Mouse (Mus musculus) C2C12 (cell line): ENCODE data around the gene Gdpd5.

Experiments used
- CTCF ChIP-seq: IDR thresholded peaks from one replicate; pipeline ENCODE4 v1.5.1; 2011; ENCODE audit not compliant: control insufficient read depth, insufficient read depth, insufficient read length
- FOSL1 ChIP-seq: IDR thresholded peaks from one replicate; pipeline ENCODE4 v1.8.0; 2011; ENCODE audit warnings: mild to moderate bottlenecking, low read length; ENCODE audit not compliant: poor library complexity, insufficient read depth, severe bottlenecking
- MAX ChIP-seq: IDR thresholded peaks from one replicate; pipeline ENCODE4 v1.6.1; 2011; ENCODE audit warnings: mild to moderate bottlenecking, control low read depth
- MYOD1 ChIP-seq: IDR thresholded peaks from one replicate; pipeline ENCODE4 v1.6.1; 2011; ENCODE audit warnings: low read depth; ENCODE audit not compliant: control insufficient read depth, insufficient read length
- MYOG ChIP-seq: IDR thresholded peaks from one replicate; pipeline ENCODE4 v1.6.1; 2011; ENCODE audit not compliant: control insufficient read depth, insufficient read length; ENCODE audit errors: extremely low read depth
- USF1 ChIP-seq: IDR thresholded peaks from one replicate; pipeline ENCODE4 v1.6.1; 2011; ENCODE audit warnings: low read depth, mild to moderate bottlenecking, control low read depth, moderate library complexity

DNA sequence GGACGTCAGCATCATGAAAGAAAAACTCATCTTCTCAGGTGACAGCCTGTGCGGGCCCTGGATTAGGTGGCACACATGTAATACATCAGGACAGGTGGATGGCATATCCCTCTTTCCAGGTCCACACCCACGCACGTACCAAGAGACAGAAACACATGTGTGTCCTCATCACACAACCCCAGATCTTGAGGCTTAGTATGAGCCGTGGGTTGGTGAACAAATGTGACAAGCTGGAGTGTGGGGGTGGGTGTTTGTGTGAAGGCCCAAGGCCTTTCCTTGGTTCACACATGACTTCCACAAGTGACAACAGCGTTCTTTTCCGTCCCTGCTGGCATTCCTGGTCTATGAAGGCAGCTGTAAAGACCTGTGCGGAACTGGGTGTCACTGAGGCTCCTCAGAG, 77.6 kb downstream of the Gdpd5 start:
- no peak for TF ChIP-seq CTCF
- TF ChIP-seq MAX: no peak
- no peak for TF ChIP-seq FOSL1
- TF ChIP-seq MYOD1: no peak
- TF ChIP-seq USF1: no peak
- no peak for TF ChIP-seq MYOG
